Mouse (Mus musculus) splenic B cell, adult 2 months (primary cell): ENCODE data around the gene Scn8a.

Experiments used
- DNase-seq: peaks from one replicate; pipeline ENCODE4 v3.0.0-alpha.2; 2011; ENCODE audit warnings: low read depth, low spot score
- H3K27me3 ChIP-seq: 2 replicates; pipeline ENCODE4 v1.6.1; 2012; ENCODE audit warnings: mild to moderate bottlenecking, low read length, moderate library complexity, mixed read lengths; ENCODE audit not compliant: control insufficient read depth, poor library complexity, insufficient read depth, severe bottlenecking
- H3K36me3 ChIP-seq: 2 replicates; pipeline ENCODE4 v1.6.1; 2012; ENCODE audit warnings: mild to moderate bottlenecking, low read length, moderate library complexity, mixed read lengths; ENCODE audit not compliant: control insufficient read depth, poor library complexity, insufficient read depth, severe bottlenecking

Scn8a gene

GRCm38 (mm10) chr15:101051869-101052268 is 182.2 kb downstream of the Scn8a start:
- no peak for DNase-seq
- H3K27me3 ChIP-seq: no peaks in the 10 kb centered on the region; the same call in 1 of the 2 replicates
- H3K36me3 ChIP-seq: no peaks in the 10 kb centered on the region

GRCm38 (mm10) chr15:101052560-101053501 is 183.2 kb downstream of the Scn8a start:
- peak; percentile 8 for DNase-seq
- H3K36me3 ChIP-seq: no peaks in the 10 kb centered on the region
- no peaks in the 10 kb centered on the region; the same call in 1 of the 2 replicates for H3K27me3 ChIP-seq

- Histone ChIP-seq H3K36me3 (no peaks in the 10 kb centered on the region), H3K27me3 (no peaks in the 10 kb centered on the region; the same call in 1 of the 2 replicates)
- no peak for DNase-seq
Observed at GRCm38 (mm10) chr15:101053832-101054459, 184.3 kb downstream of the Scn8a start.

- Histone ChIP-seq H3K27me3 (no peaks in the 10 kb centered on the region; the same call in 1 of the 2 replicates), H3K36me3 (no peaks in the 10 kb centered on the region)
- DNase-seq: no peak
Observed at GRCm38 (mm10) chr15:101054541-101054940, 184.9 kb downstream of the Scn8a start.

- Histone ChIP-seq H3K36me3 (no peaks in the 10 kb centered on the region), H3K27me3 (no peaks in the 10 kb centered on the region; the same call in 1 of the 2 replicates)
- DNase-seq: peak; percentile 42
Observed at GRCm38 (mm10) chr15:101056225-101056624, 186.6 kb downstream of the Scn8a start.

- Histone ChIP-seq H3K36me3 (no peaks in the 10 kb centered on the region), H3K27me3 (no peaks in the 10 kb centered on the region)
- no peak for DNase-seq
Observed at GRCm38 (mm10) chr15:101059570-101060279, 190.1 kb downstream of the Scn8a start.

- DNase-seq: no peak
- no peaks in the 10 kb centered on the region for H3K27me3 ChIP-seq
- no peaks in the 10 kb centered on the region for H3K36me3 ChIP-seq
Observed at GRCm38 (mm10) chr15:101060280-101060852, 190.7 kb downstream of the Scn8a start.

GRCm38 (mm10) chr15:101065069-101065468 is 195.4 kb downstream of the Scn8a start:
- H3K36me3 ChIP-seq: no peaks in the 10 kb centered on the region
- no peaks in the 10 kb centered on the region for H3K27me3 ChIP-seq
- DNase-seq: no peak

- Histone ChIP-seq H3K27me3 (no peaks in the 10 kb centered on the region), H3K36me3 (no peaks in the 10 kb centered on the region)
- DNase-seq: no peak
Observed at GRCm38 (mm10) chr15:101066364-101066847, 196.7 kb downstream of the Scn8a start.

GRCm38 (mm10) chr15:101066920-101067696 is 197.4 kb downstream of the Scn8a start:
- Histone ChIP-seq H3K36me3 (no peaks in the 10 kb centered on the region), H3K27me3 (no peaks in the 10 kb centered on the region)
- no peak for DNase-seq

GRCm38 (mm10) chr15:101068029-101068428 is 198.4 kb downstream of the Scn8a start:
- no peaks in the 10 kb centered on the region for H3K36me3 ChIP-seq

GRCm38 (mm10) chr15:101068671-101069070 is 199.0 kb downstream of the Scn8a start:
- Histone ChIP-seq H3K36me3 (no peaks in the 10 kb centered on the region), H3K27me3 (no peaks in the 10 kb centered on the region)
- DNase-seq: no peak

More at GRCm38 (mm10) chr15:101068029-101068428, 198.4 kb downstream of the Scn8a start:
- H3K27me3 ChIP-seq: no peaks in the 10 kb centered on the region
- DNase-seq: no peak

GRCm38 (mm10) chr15:101069641-101070190 is 200.1 kb downstream of the Scn8a start:
- no peak for DNase-seq
- H3K36me3 ChIP-seq: no peaks in the 10 kb centered on the region

More at GRCm38 (mm10) chr15:101069641-101070190, 200.1 kb downstream of the Scn8a start:
- H3K27me3 ChIP-seq: no peaks in the 10 kb centered on the region
